Mouse (Mus musculus) thymus, adult 2 months (tissue): ENCODE results near the gene Cyth3. TPM values are rescaled to one million over a fixed set of nuclear protein-coding genes. Genes with fewer than 3 reads are reported as not detected.

Source experiments
- DNase-seq: peaks from one replicate; pipeline ENCODE4 v3.0.0; 2021
- H3K27ac ChIP-seq: fragments of 200-500 bp; 2 replicates; pipeline ENCODE4 v1.5.1; 2012; ENCODE audit warnings: low read length, control low read depth; ENCODE audit not compliant: control insufficient read depth, insufficient read depth
- H3K27me3 ChIP-seq: fragments of 200-500 bp; 2 replicates; pipeline ENCODE4 v1.6.1; 2012; ENCODE audit warnings: mild to moderate bottlenecking, low read length, moderate library complexity, mixed read lengths; ENCODE audit not compliant: control insufficient read depth, insufficient read depth
- H3K36me3 ChIP-seq: fragments of 200-500 bp; 2 replicates; pipeline ENCODE4 v1.6.1; 2012; ENCODE audit warnings: mild to moderate bottlenecking, low read length, moderate library complexity; ENCODE audit not compliant: control insufficient read depth, insufficient read depth
- H3K4me1 ChIP-seq: fragments of 200-500 bp; replicated peaks from 2 replicates; pipeline ENCODE4 v1.6.1; 2012; ENCODE audit warnings: low read length; ENCODE audit not compliant: control insufficient read depth, insufficient read depth
- H3K4me3 ChIP-seq: fragments of 200-500 bp; 2 replicates; pipeline ENCODE4 v1.5.1; 2012; ENCODE audit warnings: mild to moderate bottlenecking, low read length, control low read depth, moderate library complexity; ENCODE audit not compliant: control insufficient read depth, insufficient read depth
- CTCF ChIP-seq: fragments of 200-500 bp; IDR thresholded peaks from 2 replicates; pipeline ENCODE4 v1.5.1; 2012; ENCODE audit warnings: mild to moderate bottlenecking, control low read depth, low read length, moderate library complexity, borderline replicate concordance; ENCODE audit not compliant: control insufficient read depth, poor library complexity, insufficient read depth; ENCODE audit errors: extremely low read depth
- POLR2A ChIP-seq: fragments of 200-500 bp; IDR thresholded peaks from 2 replicates; pipeline ENCODE4 v1.6.1; 2012; ENCODE audit warnings: mild to moderate bottlenecking, low read length, control low read depth, moderate library complexity; ENCODE audit not compliant: control insufficient read depth, poor library complexity, insufficient read depth; ENCODE audit errors: extremely low read depth
- WGBS: fragments of 180-500 bp; shearing (Covaris S2); methylation state at CpG from one replicate; pipeline ENCODE4 v1.1.7; 2018; 5-methylcytosine and 5-hydroxymethylcytosine counted together
- polyA plus RNA-seq: library from polyadenylated mRNA; depleted of rRNA; stranded (reverse); fragments of >200 nt; gene quantifications from 2 replicates; pipeline ENCODE4 v1.2.3, GENCODE M21; 2012; rRNA removed

Cyth3 gene
- polyA plus RNA-seq, 1 experiment = 13.4 TPM

DNA sequence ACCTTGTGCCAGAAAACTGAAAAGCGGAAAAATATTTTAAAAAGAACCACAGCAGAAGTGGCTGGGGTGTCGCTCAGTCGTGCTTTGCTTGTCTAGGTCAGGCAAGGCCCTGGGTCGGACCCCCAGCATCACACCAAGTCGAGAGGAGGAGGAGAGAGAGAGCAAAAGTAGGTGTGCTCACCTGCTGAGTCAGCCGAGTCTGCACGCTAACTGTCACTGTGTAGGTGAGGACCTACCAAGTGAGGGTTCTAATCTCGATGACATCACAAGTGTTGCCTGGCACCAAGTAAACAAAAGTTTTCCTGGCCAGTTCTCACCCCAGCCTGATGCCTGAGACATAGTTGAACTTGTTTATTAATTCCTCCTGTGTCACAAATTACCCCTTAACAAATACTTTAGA is 137.3 kb downstream of the Cyth3 start:
- Histone ChIP-seq H3K4me3 (no peak overlapping the region), H3K36me3 (no peaks in the 10 kb centered on the region), H3K4me1 (no peaks in the 10 kb centered on the region; the same call in 1 of the 2 replicates), H3K27ac (no peak overlapping the region), H3K27me3 (no peaks in the 10 kb centered on the region)
- TF ChIP-seq CTCF (no peak), POLR2A (no peak)
- 90% methylated on average over 8 of the region's 8 CpGs for WGBS
- no peak for DNase-seq

Other genes with a start within 250 kb of the Cyth3 start
- gene Kdelr2, start 218.6 kb upstream of the Cyth3 start, polyA plus RNA-seq = 60.9 and 61.6 TPM in 2 replicates
- gene Daglb, start 157.9 kb upstream of the Cyth3 start, polyA plus RNA-seq = 10.8 and 11.3 TPM in 2 replicates
- 274 and 275 TPM in 2 replicates for gene Rac1, start 94.4 kb upstream of the Cyth3 start, polyA plus RNA-seq
- 12.1 and 13.8 TPM in 2 replicates for gene Usp42, start 109.8 kb downstream of the Cyth3 start, polyA plus RNA-seq
- gene Eif2ak1, start 195.3 kb downstream of the Cyth3 start, polyA plus RNA-seq = 22.8 and 23.9 TPM in 2 replicates